ENCODE assay signal across 28 mouse cellular contexts in the genomic region with DNA sequence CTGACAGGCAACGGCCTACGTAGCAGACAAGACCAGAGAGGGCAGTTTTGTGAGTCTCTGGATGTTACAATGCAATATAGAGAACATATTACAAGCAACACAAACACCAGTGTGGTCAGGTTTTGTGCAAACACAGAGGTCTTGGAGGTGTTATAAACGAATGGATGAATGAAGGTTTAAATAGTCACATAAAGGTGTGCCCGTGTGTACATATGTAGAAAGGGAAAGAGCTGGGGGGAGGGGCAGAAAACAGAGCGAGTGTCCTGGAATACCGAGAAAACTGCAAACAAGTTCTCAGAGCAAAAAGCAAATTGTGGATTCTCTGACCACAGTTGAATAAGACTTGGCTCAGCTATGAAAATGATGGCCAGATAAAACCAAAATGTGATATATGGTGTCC.
DNase-seq lines count a peak whose midpoint lies in the region; ATAC-seq and TF ChIP-seq lines count a peak whose summit lies in the region.
"Had no signal": no experiment of that assay in that cellular context is flagged by ENCODE, and none has a peak within 500 bp of the region (broad histone marks: within the 10 kb centered on the region; RNA-seq: fewer than 3 reads in every experiment).

No protein-coding gene starts in this region.

- TF ChIP-seq EP300 in stomach, postnatal 0 days (optimal IDR thresholded peaks at IDR 0.05), result no peak

- peak; percentile 32 for DNase-seq in lung, postnatal 36 days
- no peak for DNase-seq in lung, postnatal 10 days
- DNase-seq in stomach, postnatal 0 days (ENCODE audit: low spot score), result peak; percentile 62
- no peak for DNase-seq in testis, postnatal 14 days (ENCODE audit: low spot score)
- no peak for DNase-seq in cerebellum, adult 2 months
- DNase-seq: adrenal gland, adult 8-10 months; adrenal gland, postnatal 14 days; adrenal gland, postnatal 36 days; B cell, adult 2 months; cerebellum, adult 11-12 months; cerebellum, adult 8-10 months; cerebellum, adult 9-11 months; cerebellum, postnatal 14 days; cerebellum, postnatal 36 days; embryo, embryonic 11 days; forebrain, postnatal 0 days had no signal

- H3K27ac ChIP-seq in stomach, embryonic 15.5 days, result no peak overlapping the region
- no peak overlapping the region for H3K27ac ChIP-seq in stomach, postnatal 0 days (replicated peaks)
- no peak overlapping the region for H3K27ac ChIP-seq in cerebellum, adult 2 months (ENCODE audit: insufficient read depth, low read length)
- H3K27ac ChIP-seq: embryonic facial prominence, embryonic 13.5 days; embryonic facial prominence, embryonic 15.5 days; forebrain, embryonic 10.5 days; forebrain, embryonic 13.5 days; forebrain, embryonic 15.5 days had no signal

- TF ChIP-seq POLR2A in cerebellum, adult 2 months (IDR thresholded peaks at IDR 0.05; ENCODE audit: borderline replicate concordance, insufficient read depth, low read length), result no peak

- no peak for TF ChIP-seq CTCF in stomach, postnatal 0 days (IDR thresholded peaks at IDR 0.05; ENCODE audit: low read depth)
- no peak for TF ChIP-seq CTCF in cerebellum, adult 2 months (IDR thresholded peaks at IDR 0.05; ENCODE audit: borderline replicate concordance, insufficient read depth, low read depth, low read length)

- peak; percentile 53; the same call in 1 of the 2 replicates for ATAC-seq in stomach, embryonic 15.5 days (ENCODE audit: insufficient read depth, low FRiP score, low read depth)
- peak; percentile 82 for ATAC-seq in stomach, postnatal 0 days (ENCODE audit: low FRiP score, low TSS enrichment)
- ATAC-seq: activated CD4-positive, CD25-positive, alpha-beta regulatory T cell, adult 4 months; CD4-positive, CD25-positive, alpha-beta regulatory T cell, adult 4 months; forebrain, embryonic 13.5 days; forebrain, embryonic 15.5 days; forebrain, postnatal 0 days; Patski had no signal

- H3K4me1 ChIP-seq in stomach, embryonic 15.5 days, result no peaks in the 10 kb centered on the region; the same call in 1 of the 2 replicates
- no peaks in the 10 kb centered on the region for H3K4me1 ChIP-seq in stomach, postnatal 0 days (replicated peaks; ENCODE audit: control insufficient read depth, insufficient read depth)
- no peaks in the 10 kb centered on the region for H3K4me1 ChIP-seq in cerebellum, adult 2 months (ENCODE audit: control insufficient read depth, insufficient read depth, low read length)
- H3K4me1 ChIP-seq: embryonic facial prominence, embryonic 13.5 days; embryonic facial prominence, embryonic 15.5 days; forebrain, embryonic 10.5 days; forebrain, embryonic 13.5 days; forebrain, embryonic 15.5 days had no signal

- no peak overlapping the region for H3K9ac ChIP-seq in stomach, embryonic 15.5 days
- no peak overlapping the region for H3K9ac ChIP-seq in stomach, postnatal 0 days (ENCODE audit: low read length)
- H3K9ac ChIP-seq: embryonic facial prominence, embryonic 13.5 days; embryonic facial prominence, embryonic 15.5 days; forebrain, embryonic 13.5 days; forebrain, embryonic 15.5 days; forebrain, postnatal 0 days had no signal

- H3K36me3 ChIP-seq in stomach, embryonic 15.5 days, result no peaks in the 10 kb centered on the region
- no peaks in the 10 kb centered on the region for H3K36me3 ChIP-seq in stomach, postnatal 0 days (ENCODE audit: control insufficient read depth, insufficient read depth, low read length)
- H3K36me3 ChIP-seq: embryonic facial prominence, embryonic 13.5 days; embryonic facial prominence, embryonic 15.5 days; forebrain, embryonic 10.5 days; forebrain, embryonic 15.5 days; G1E had no signal

- no peak overlapping the region for H3K4me2 ChIP-seq in stomach, embryonic 15.5 days
- H3K4me2 ChIP-seq in stomach, postnatal 0 days (replicated peaks; ENCODE audit: low read depth), result no peak overlapping the region
- H3K4me2 ChIP-seq: embryonic facial prominence, embryonic 13.5 days; embryonic facial prominence, embryonic 15.5 days; forebrain, embryonic 13.5 days; forebrain, embryonic 15.5 days had no signal

- no peak overlapping the region for H3K4me3 ChIP-seq in stomach, embryonic 15.5 days (replicated peaks)
- H3K4me3 ChIP-seq in stomach, postnatal 0 days (ENCODE audit: low read depth, low read length), result no peak overlapping the region
- no peak overlapping the region for H3K4me3 ChIP-seq in cerebellum, adult 2 months (replicated peaks; ENCODE audit: insufficient read depth, low read depth, low read length)
- H3K4me3 ChIP-seq: embryonic facial prominence, embryonic 13.5 days; embryonic facial prominence, embryonic 15.5 days; erythroblast, embryonic 14.5 days; forebrain, embryonic 10.5 days; forebrain, embryonic 13.5 days; forebrain, embryonic 15.5 days had no signal

- 51% methylated on average over 6 of the region's 6 CpGs for WGBS in stomach, embryonic 15.5 days
- 40% methylated on average over 6 of the region's 6 CpGs for WGBS in stomach, postnatal 0 days
- WGBS in cerebellum, adult 2 months, result 89% methylated on average over 6 of the region's 6 CpGs

- H3K9me3 ChIP-seq in stomach, embryonic 15.5 days, result no peaks in the 10 kb centered on the region
- no peaks in the 10 kb centered on the region for H3K9me3 ChIP-seq in stomach, postnatal 0 days (ENCODE audit: control insufficient read depth, low read length)
- H3K9me3 ChIP-seq: embryonic facial prominence, embryonic 13.5 days; embryonic facial prominence, embryonic 15.5 days; forebrain, embryonic 10.5 days; forebrain, embryonic 13.5 days; forebrain, embryonic 15.5 days; G1E had no signal

- no peaks in the 10 kb centered on the region for H3K27me3 ChIP-seq in stomach, embryonic 15.5 days (replicated peaks)
- H3K27me3 ChIP-seq in stomach, postnatal 0 days (ENCODE audit: control insufficient read depth, insufficient read depth, low read length), result no peaks in the 10 kb centered on the region
- H3K27me3 ChIP-seq in cerebellum, adult 2 months (ENCODE audit: control insufficient read depth, insufficient read depth, low read length), result no peaks in the 10 kb centered on the region
- H3K27me3 ChIP-seq: CH12.LX; embryonic facial prominence, embryonic 13.5 days; embryonic facial prominence, embryonic 15.5 days; forebrain, embryonic 13.5 days; forebrain, embryonic 15.5 days; Patski had no signal

Comparison
In these comparisons a context has a peak if more than half of its experiments do, and no peak if none do; other contexts are left out.
1. DNase-seq: peak in lung, postnatal 36 days (single experiment) and stomach, postnatal 0 days (single experiment); none in lung, postnatal 10 days (single experiment), testis, postnatal 14 days (single experiment) and cerebellum, adult 2 months (0 of 2).